In the genomic region with DNA sequence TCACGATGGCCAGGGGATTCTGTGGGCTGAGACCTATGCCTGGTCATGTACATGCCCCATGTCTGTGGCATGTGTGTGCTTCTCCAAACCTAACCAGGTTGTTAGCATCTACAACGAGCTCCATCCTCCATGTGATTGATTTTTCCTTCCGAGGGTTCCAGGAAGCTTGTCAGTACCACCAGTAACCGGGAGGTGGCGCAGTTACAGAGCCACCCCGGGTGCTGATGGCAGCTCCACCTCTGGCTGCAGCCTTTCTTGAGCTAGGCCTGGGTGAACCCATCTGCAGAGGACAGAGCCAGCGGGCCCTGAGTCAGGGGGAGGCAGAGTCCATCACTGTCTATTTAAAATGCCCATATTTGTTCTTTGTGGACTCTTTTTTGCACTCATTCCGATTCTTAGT, we compare ENCODE assay signal across 9 mouse cellular contexts.
A peak's percentile ranks its signal among the peaks of the same experiment; 100 is the strongest.
DNase-seq lines count a peak whose midpoint lies in the region; ATAC-seq and TF ChIP-seq lines count a peak whose summit lies in the region.
"Had no signal": no experiment of that assay in that cellular context is flagged by ENCODE, and none has a peak within 500 bp of the region (broad histone marks: within the 10 kb centered on the region; RNA-seq: fewer than 3 reads in every experiment).

No protein-coding gene starts in this region.

- DNase-seq in kidney, adult 2 months: peak; percentile 59
- DNase-seq in adrenal gland, adult (ENCODE audit: inconsistent age in 2 of 2, low spot score in 1 of 2): peak; percentile 56 to 89
- peak; percentile 38 for DNase-seq in gastrocnemius, postnatal 25 days
- DNase-seq in layer of hippocampus, adult 9-11 months: peak; percentile 60
- peak; percentile 48 for DNase-seq in midbrain, postnatal 0 days (ENCODE audit: low spot score)
- DNase-seq in urinary bladder, postnatal 14 days (ENCODE audit: low spot score): peak; percentile 63

- no peak overlapping the region for H3K27ac ChIP-seq in kidney, adult 2 months (ENCODE audit: insufficient read depth, low read depth, low read length)
- no peak overlapping the region for H3K27ac ChIP-seq in kidney, embryonic 16.5 days (ENCODE audit: low read length)
- H3K27ac ChIP-seq in cortical plate, adult 2 months (ENCODE audit: insufficient read depth, low read length): no peak overlapping the region
- H3K27ac ChIP-seq in midbrain, postnatal 0 days (ENCODE audit: low read depth, low read length): no peak overlapping the region
- H3K27ac ChIP-seq: lung, embryonic 15.5 days had no signal

- H3K4me1 ChIP-seq in kidney, adult 2 months (ENCODE audit: control insufficient read depth, insufficient read depth, low read length): no peaks in the 10 kb centered on the region
- H3K4me1 ChIP-seq in kidney, embryonic 16.5 days (ENCODE audit: insufficient read depth, low read length): no peaks in the 10 kb centered on the region
- H3K4me1 ChIP-seq in cortical plate, adult 2 months (ENCODE audit: control insufficient read depth, insufficient read depth, low read length): peaks cover 4% of the 10 kb centered on the region; the same call in 1 of the 2 replicates
- no peaks in the 10 kb centered on the region for H3K4me1 ChIP-seq in midbrain, postnatal 0 days (ENCODE audit: insufficient read depth, low read length)
- H3K4me1 ChIP-seq: lung, embryonic 15.5 days had no signal

- no peaks in the 10 kb centered on the region for H3K27me3 ChIP-seq in kidney, adult 2 months (replicated peaks; ENCODE audit: control insufficient read depth, insufficient read depth, low read length)
- H3K27me3 ChIP-seq in kidney, embryonic 16.5 days (ENCODE audit: insufficient read depth, low read length): no peaks in the 10 kb centered on the region
- no peaks in the 10 kb centered on the region for H3K27me3 ChIP-seq in midbrain, postnatal 0 days (ENCODE audit: insufficient read depth, low read length)
- H3K27me3 ChIP-seq: lung, embryonic 15.5 days had no signal

- no peak overlapping the region for H3K4me3 ChIP-seq in kidney, adult 2 months (ENCODE audit: insufficient read depth, low read depth, low read length)
- no peak overlapping the region for H3K4me3 ChIP-seq in kidney, embryonic 16.5 days (ENCODE audit: low read length)
- H3K4me3 ChIP-seq in cortical plate, adult 2 months (ENCODE audit: insufficient read depth, low read length): no peak overlapping the region
- H3K4me3 ChIP-seq in midbrain, postnatal 0 days (ENCODE audit: low read depth, low read length): no peak overlapping the region
- H3K4me3 ChIP-seq: lung, embryonic 15.5 days had no signal

- no peaks in the 10 kb centered on the region for H3K9me3 ChIP-seq in kidney, embryonic 16.5 days (ENCODE audit: low read length)
- no peaks in the 10 kb centered on the region for H3K9me3 ChIP-seq in midbrain, postnatal 0 days (ENCODE audit: low read length)
- H3K9me3 ChIP-seq: lung, embryonic 15.5 days had no signal

- no peak overlapping the region for H3K9ac ChIP-seq in kidney, embryonic 16.5 days (replicated peaks; ENCODE audit: low read length)
- H3K9ac ChIP-seq in midbrain, postnatal 0 days (replicated peaks; ENCODE audit: low read length, poor library complexity, severe bottlenecking): no peak overlapping the region
- H3K9ac ChIP-seq: lung, embryonic 15.5 days had no signal

- H3K36me3 ChIP-seq in kidney, adult 2 months (ENCODE audit: control insufficient read depth, insufficient read depth, low read length): no peaks in the 10 kb centered on the region
- H3K36me3 ChIP-seq in kidney, embryonic 16.5 days (ENCODE audit: insufficient read depth, low read length): no peaks in the 10 kb centered on the region
- no peaks in the 10 kb centered on the region; the same call in 1 of the 2 replicates for H3K36me3 ChIP-seq in midbrain, postnatal 0 days (ENCODE audit: insufficient read depth, low read length)
- H3K36me3 ChIP-seq: lung, embryonic 15.5 days had no signal

- no peak overlapping the region for H3K4me2 ChIP-seq in kidney, embryonic 16.5 days (replicated peaks; ENCODE audit: low read depth, low read length)
- no peak overlapping the region for H3K4me2 ChIP-seq in midbrain, postnatal 0 days (ENCODE audit: low read depth, low read length, poor library complexity, severe bottlenecking)
- H3K4me2 ChIP-seq: lung, embryonic 15.5 days had no signal

- TF ChIP-seq POLR2A in kidney, adult 2 months (IDR thresholded peaks at IDR 0.05; ENCODE audit: low read depth, low read length): no peak
- TF ChIP-seq POLR2A in cortical plate, adult 2 months (IDR thresholded peaks at IDR 0.05; ENCODE audit: extremely low read depth, insufficient read depth, low read length): no peak

- 13% methylated on average over 8 of the region's 8 CpGs for WGBS in kidney, adult 2 months
- 18% methylated on average over 8 of the region's 8 CpGs for WGBS in kidney, embryonic 16.5 days
- 28% methylated on average over 8 of the region's 8 CpGs for WGBS in midbrain, postnatal 0 days

- TF ChIP-seq CTCF in kidney, adult 2 months (conservative IDR thresholded peaks at IDR 0.05; ENCODE audit: insufficient read depth, insufficient read length, low read depth, low read length): peak; percentile 77
- peak; percentile 80 for TF ChIP-seq CTCF in cortical plate, adult 2 months (IDR thresholded peaks at IDR 0.05; ENCODE audit: extremely low read depth, insufficient read depth, low read length)
- peak; percentile 84 for TF ChIP-seq CTCF in midbrain, postnatal 0 days (IDR thresholded peaks at IDR 0.05)

- no peak for ATAC-seq in kidney, embryonic 16.5 days (ENCODE audit: low FRiP score, low TSS enrichment)
- ATAC-seq in midbrain, postnatal 0 days (ENCODE audit: low FRiP score): no peak
